Mouse (Mus musculus) hindbrain, embryonic 16.5 days (tissue): ENCODE measurements around the gene Lrrc8d. TPM values are rescaled to one million over a fixed set of nuclear protein-coding genes. Genes with fewer than 3 reads are reported as not detected.

Experiments
- ATAC-seq: fragments of 200-750 bp; cut with Nextera tagmentation; 2 replicates; pipeline ENCODE4 v1.8.0; 2017; ENCODE audit warnings: moderate TSS enrichment, moderate library complexity
- H3K27ac ChIP-seq: fragments of 300-500 bp; sonication (generic); 2 replicates; pipeline ENCODE4 v1.5.1; 2014; ENCODE audit warnings: low read depth, mild to moderate bottlenecking, control low read depth, low read length, moderate library complexity
- H3K27me3 ChIP-seq: fragments of 300-500 bp; sonication (generic); replicated peaks from 2 replicates; pipeline ENCODE4 v1.6.1; 2014; ENCODE audit warnings: low read length; ENCODE audit not compliant: control insufficient read depth, insufficient read depth
- H3K36me3 ChIP-seq: fragments of 300-500 bp; sonication (generic); 2 replicates; pipeline ENCODE4 v1.6.1; 2014; ENCODE audit warnings: mild to moderate bottlenecking, low read length, moderate library complexity, mixed read lengths; ENCODE audit not compliant: control insufficient read depth, insufficient read depth
- H3K4me1 ChIP-seq: fragments of 300-500 bp; sonication (generic); 2 replicates; pipeline ENCODE4 v1.6.1; 2014; ENCODE audit warnings: low read depth, low read length; ENCODE audit not compliant: control insufficient read depth, insufficient read depth
- H3K4me2 ChIP-seq: fragments of 300-500 bp; sonication (generic); 2 replicates; pipeline ENCODE4 v1.6.1; 2014; ENCODE audit warnings: mild to moderate bottlenecking, low read length, control low read depth, moderate library complexity
- H3K4me3 ChIP-seq: fragments of 300-500 bp; sonication (generic); 2 replicates; pipeline ENCODE4 v1.5.1; 2014; ENCODE audit warnings: mild to moderate bottlenecking, low read length, control low read depth, moderate library complexity
- H3K9ac ChIP-seq: fragments of 300-500 bp; sonication (generic); 2 replicates; pipeline ENCODE4 v1.6.1; 2014; ENCODE audit warnings: low read depth, mild to moderate bottlenecking, control low read depth, low read length, moderate library complexity
- H3K9me3 ChIP-seq: fragments of 300-500 bp; sonication (generic); 2 replicates; pipeline ENCODE4 v1.6.1; 2014; ENCODE audit warnings: mild to moderate bottlenecking, low read length, moderate library complexity; ENCODE audit not compliant: control insufficient read depth
- WGBS: fragments of 180-500 bp; shearing (Covaris S2); extraction: QIAGEN DNeasy Blood & Tissue Kit; methylation state at CpG from one replicate; pipeline ENCODE4 v1.1.7; 2014; 5-methylcytosine and 5-hydroxymethylcytosine counted together
- polyA plus RNA-seq: library from polyadenylated mRNA; unstranded; fragments of >200 nt; fragmentation: Nextera tagmentation; extraction: Ambion mirVana; gene quantifications from 2 replicates; pipeline ENCODE4 v1.2.1, GENCODE M21; 2015

Gene Lrrc8d
- 19.1 and 33.1 TPM in 2 replicates for polyA plus RNA-seq

DNA sequence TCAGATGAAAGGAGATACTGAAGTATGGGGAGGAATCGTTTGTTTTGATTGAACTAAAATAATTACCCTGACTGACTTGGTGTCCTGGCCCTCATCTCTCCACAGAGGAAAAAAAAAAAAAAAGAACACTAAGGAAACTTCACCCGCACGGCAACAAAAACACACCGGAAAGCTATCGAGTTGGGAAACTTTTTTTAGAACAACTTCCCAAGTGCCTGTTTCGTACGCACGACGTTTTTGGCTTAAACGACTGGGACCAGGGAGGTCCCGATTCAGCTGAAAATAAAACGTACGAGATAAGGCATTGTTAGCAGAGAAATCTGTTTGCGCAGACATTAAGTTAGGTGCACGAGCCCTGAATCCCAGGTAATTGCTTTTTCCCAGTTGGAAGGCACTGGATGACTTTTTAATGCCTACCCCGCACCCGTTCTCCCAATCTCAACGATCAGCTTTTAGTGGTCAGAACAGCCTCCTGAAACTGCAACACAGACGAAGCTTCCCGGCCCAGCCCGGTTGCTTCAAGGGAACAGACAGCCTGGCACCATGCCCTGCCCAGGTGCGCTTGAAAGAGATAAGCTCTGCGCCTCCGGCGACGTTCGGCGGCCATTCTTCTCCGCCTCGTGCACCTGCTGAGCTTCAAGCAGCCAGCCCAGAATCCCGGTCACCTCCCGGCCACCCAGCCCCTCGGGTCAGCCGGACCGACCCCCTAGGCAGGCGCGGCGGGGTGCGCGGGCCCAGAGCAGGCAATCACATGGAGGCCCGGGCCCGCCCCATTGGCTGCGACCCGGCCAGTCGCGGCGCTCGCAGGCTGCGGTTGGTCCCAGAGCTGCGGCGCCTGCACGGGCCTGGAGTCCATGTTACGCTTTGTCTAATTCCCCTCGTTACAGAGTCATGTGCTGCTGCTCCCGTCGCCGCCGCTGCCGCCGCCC, at the start of gene Lrrc8d:
Lrrc8d (plus strand) TSS at position 829 of the 929 bp plus-strand sequence.
- Histone ChIP-seq H3K27me3 (no peaks in the 10 kb centered on the region), H3K9me3 (no peaks in the 10 kb centered on the region), H3K9ac (peak within 1 kb of the TSS; percentile 96), H3K27ac (peak within 1 kb of the TSS; percentile 93), H3K4me3 (peak within 1 kb of the TSS; percentile 70), H3K4me2 (peak within 1 kb of the TSS; percentile 84), H3K36me3 (no peaks in the 10 kb centered on the region), H3K4me1 (peaks cover 31% of the 10 kb centered on the region)
- WGBS: 1% methylated on average over 59 of the region's 60 CpGs
- peak; percentile 96 for ATAC-seq

DNA sequence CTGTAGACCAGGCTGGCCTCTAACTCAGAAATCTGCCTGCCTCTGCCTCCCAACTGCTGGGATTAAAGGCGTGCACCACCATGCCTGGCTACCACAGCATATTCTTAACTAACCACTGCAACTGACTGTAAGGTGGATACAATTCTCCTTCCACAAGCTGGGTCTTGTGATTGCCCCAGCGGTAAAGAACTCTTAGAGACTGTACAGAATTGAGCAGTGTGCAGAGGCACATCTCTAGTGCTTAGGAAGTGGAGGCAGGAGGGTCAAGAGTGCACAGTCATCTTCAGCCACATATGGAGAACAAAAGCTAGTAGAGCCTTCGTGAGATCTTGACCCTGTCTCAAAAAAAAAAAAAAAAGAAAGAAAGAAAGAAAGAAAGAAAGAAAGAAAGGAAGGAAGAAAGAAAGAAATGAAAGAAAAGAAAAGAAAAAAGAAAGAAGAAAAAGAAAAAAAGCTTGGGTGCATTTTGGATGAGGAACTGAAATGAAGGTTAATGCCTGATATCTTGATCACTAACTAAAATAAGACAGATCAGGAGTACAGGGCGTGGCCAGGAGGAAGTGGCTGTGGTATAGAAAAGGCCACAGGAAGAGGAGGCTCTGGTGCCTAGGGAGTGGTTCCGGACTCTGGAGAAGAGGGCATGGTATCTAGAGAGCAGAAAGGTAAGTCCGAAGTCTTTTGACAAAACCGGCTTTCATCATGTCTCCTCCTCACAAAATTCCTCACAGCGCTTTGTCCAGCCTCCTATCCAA, 48.9 kb upstream of the Lrrc8d start:
- H3K27me3 ChIP-seq: no peaks in the 10 kb centered on the region
- no peaks in the 10 kb centered on the region for H3K36me3 ChIP-seq
- H3K4me2 ChIP-seq: no peak overlapping the region
- no peak overlapping the region for H3K27ac ChIP-seq
- no peak for ATAC-seq
- H3K4me3 ChIP-seq: no peak overlapping the region
- WGBS: 89% methylated on average over 8 of the region's 8 CpGs
- no peak overlapping the region for H3K9ac ChIP-seq
- H3K4me1 ChIP-seq: no peaks in the 10 kb centered on the region; the same call in 1 of the 2 replicates
- no peaks in the 10 kb centered on the region for H3K9me3 ChIP-seq

DNA sequence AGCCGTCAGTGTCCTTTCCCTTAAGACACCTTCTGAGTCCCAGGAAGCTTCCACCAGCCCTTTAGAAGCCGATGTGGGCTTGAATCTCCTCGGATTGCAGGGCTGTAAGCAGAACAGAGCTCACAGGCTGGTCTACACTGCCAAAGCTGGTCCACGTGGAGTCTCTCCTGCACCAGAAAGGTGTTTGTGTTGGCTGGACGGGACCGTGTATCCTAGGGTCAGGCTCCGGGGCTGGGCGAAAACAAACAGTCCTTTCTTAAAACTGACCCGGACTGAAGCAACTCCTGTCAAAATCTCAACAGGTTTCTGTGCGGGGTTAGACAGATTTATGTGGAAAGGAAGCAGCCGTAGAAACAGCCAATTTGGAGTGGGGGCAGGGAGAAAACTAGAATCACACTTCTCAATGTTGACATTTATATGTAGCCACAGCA, 48.2 kb upstream of the Lrrc8d start:
- 75% methylated on average over 11 of the region's 11 CpGs for WGBS
- no peak for ATAC-seq
- H3K4me3 ChIP-seq: no peak overlapping the region
- H3K27me3 ChIP-seq: no peaks in the 10 kb centered on the region
- H3K9me3 ChIP-seq: no peaks in the 10 kb centered on the region
- no peak overlapping the region for H3K27ac ChIP-seq
- H3K4me1 ChIP-seq: no peaks in the 10 kb centered on the region; the same call in 1 of the 2 replicates
- H3K4me2 ChIP-seq: no peak overlapping the region
- no peak overlapping the region for H3K9ac ChIP-seq
- H3K36me3 ChIP-seq: no peaks in the 10 kb centered on the region

DNA sequence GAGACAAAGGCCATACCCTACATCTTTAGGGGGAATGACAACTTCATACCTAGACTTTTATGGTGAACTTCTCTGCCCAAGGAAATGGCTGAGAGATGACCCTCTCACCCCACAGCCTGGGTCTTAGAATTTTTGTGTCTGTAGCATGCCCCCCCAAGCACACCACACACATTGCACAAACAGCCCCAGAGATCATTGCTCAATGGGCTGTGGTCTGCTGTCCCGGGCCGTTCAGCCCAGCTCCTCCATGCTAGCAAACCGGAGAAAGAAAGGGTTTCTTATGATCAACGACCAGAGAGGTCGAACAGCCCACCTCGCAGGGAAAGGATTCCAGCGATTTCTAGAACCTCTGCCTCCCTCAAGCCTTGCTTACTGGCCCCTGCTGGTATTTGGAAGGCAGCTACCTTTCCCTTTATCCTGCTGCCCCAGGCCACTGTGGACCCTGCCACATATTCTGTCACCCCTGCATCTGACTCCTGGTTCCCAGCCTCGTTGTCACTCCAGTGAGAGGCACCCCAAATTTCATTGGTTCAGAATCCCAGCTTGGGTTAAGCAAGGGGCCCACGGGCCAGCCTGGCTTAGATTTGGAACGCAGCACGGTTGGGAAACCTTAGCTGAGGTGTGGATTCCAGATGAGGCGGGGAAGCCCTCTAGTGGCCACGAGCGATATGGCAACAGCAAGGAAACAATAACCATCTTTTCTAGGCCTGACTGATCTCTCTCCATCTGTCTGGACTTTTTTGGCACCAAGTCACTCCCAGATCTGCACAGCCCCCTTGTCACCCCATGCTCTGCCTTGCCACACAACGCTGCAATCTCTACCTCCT, 45.3 kb upstream of the Lrrc8d start:
- H3K4me3 ChIP-seq: no peak overlapping the region
- no peaks in the 10 kb centered on the region for H3K27me3 ChIP-seq
- H3K36me3 ChIP-seq: no peaks in the 10 kb centered on the region
- ATAC-seq: peak; percentile 86
- H3K9me3 ChIP-seq: no peaks in the 10 kb centered on the region
- WGBS: 26% methylated on average over 15 of the region's 15 CpGs
- H3K9ac ChIP-seq: peak overlapping the region; percentile 13; the same call in 1 of the 2 replicates
- peak overlapping the region; percentile 34 for H3K4me2 ChIP-seq
- H3K4me1 ChIP-seq: no peaks in the 10 kb centered on the region; the same call in 1 of the 2 replicates
- H3K27ac ChIP-seq: no peak overlapping the region

DNA sequence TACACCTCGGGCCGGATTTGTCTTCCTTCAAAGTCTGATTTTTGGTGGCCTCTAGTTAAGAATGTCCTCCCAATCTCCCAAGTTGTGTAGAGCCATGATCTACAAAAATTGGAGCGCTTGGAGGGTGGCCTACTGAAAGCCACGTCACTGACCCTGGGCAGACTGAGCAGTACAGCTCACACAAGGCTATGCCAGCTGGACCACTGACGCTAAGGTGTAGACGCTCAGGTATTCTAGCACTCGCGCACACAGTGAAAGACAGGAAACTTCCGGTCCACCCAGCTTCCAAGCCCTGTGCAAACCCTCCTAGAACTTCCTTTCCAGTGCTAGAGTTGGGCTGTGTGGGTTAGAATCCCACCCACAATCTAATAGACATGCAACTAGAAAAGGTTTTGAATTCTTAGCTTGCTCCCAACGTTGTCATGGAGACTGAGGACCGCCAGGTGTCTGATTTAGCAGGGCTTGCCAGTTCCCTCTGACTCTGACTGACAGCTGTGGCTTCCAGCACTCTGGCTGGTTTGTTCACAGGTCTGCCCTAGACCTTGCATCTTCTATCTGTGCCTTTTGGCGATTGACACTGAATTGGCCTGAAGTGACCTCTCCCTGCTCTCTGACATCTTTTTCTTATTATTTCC, 44.6 kb upstream of the Lrrc8d start:
- no peak overlapping the region for H3K4me3 ChIP-seq
- H3K4me2 ChIP-seq: no peak overlapping the region
- H3K4me1 ChIP-seq: no peaks in the 10 kb centered on the region; the same call in 1 of the 2 replicates
- 75% methylated on average over 12 of the region's 12 CpGs for WGBS
- no peaks in the 10 kb centered on the region for H3K27me3 ChIP-seq
- H3K36me3 ChIP-seq: no peaks in the 10 kb centered on the region
- H3K9ac ChIP-seq: no peak overlapping the region
- H3K27ac ChIP-seq: no peak overlapping the region
- ATAC-seq: peak; percentile 61
- no peaks in the 10 kb centered on the region for H3K9me3 ChIP-seq

DNA sequence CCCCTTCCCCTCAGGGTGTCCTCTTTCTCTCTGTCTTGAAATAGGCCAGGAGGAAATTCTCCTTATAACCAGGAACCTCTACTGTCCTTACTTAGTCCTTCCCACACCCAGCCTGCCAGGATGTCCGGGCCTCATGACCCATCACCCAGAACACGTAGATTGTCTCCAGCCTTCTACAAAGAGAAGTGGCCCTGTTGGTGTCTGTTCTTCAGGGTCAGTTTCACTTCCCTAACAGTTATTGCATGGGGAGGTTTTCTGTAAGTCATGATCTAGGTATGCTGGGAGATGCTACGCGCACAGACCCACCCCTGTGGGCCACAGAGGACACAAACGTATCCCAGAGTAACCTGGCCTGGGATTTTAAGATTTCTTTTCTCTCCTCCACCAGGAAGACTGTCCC, 37.9 kb upstream of the Lrrc8d start:
- no peak for ATAC-seq
- Histone ChIP-seq H3K9ac (no peak overlapping the region), H3K4me2 (no peak overlapping the region), H3K27me3 (no peaks in the 10 kb centered on the region), H3K4me3 (no peak overlapping the region), H3K9me3 (no peaks in the 10 kb centered on the region), H3K27ac (no peak overlapping the region), H3K36me3 (no peaks in the 10 kb centered on the region), H3K4me1 (no peaks in the 10 kb centered on the region)
- 93% methylated on average over 5 of the region's 5 CpGs for WGBS

DNA sequence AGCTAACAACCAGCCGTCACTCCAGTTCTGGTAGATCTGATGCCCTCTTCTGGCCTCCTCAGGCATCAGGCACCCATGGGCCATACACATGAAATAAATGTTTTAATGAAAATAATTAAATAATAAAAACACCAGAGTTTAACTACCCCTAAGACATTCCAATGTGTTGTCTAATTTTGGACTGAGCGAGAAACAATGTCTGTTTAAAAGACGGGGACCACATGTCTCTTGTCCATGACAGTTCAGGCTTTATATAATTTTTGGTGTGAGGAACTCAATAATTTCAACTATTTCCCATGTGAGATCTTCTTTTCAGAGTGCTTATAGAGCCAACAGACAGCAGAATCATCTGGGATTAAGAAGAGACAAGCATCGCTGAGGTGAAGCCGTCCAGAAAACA, 32.8 kb upstream of the Lrrc8d start:
- Histone ChIP-seq H3K9ac (no peak overlapping the region), H3K27me3 (no peaks in the 10 kb centered on the region), H3K9me3 (no peaks in the 10 kb centered on the region), H3K4me1 (no peaks in the 10 kb centered on the region), H3K4me3 (no peak overlapping the region), H3K4me2 (no peak overlapping the region), H3K27ac (no peak overlapping the region), H3K36me3 (no peaks in the 10 kb centered on the region)
- WGBS: 95% methylated on average over 5 of the region's 5 CpGs
- no peak for ATAC-seq

DNA sequence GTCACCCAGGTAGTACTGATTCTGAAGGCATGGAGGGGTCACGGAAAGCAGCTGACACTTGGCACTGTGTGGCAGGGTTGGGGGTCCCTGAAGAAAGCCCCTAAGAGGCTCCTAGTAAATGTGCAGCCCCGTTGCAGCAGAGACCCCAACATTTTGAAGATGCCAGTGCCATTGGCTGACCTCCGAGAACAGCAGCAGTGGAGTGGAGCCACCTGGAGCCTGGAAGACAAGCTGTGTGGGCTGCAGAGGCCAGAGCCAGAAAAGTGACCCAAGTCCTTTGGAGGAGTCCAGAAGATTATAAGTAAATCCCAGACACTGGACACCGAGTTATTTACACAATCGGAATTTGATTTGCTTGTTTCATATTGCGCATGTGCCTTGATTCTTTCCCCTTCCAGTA, 32.4 kb upstream of the Lrrc8d start:
- H3K9ac ChIP-seq: no peak overlapping the region
- no peaks in the 10 kb centered on the region for H3K27me3 ChIP-seq
- no peak overlapping the region for H3K4me3 ChIP-seq
- ATAC-seq: no peak
- WGBS: 97% methylated on average over 6 of the region's 6 CpGs
- H3K9me3 ChIP-seq: no peaks in the 10 kb centered on the region
- H3K4me2 ChIP-seq: no peak overlapping the region
- H3K4me1 ChIP-seq: no peaks in the 10 kb centered on the region
- no peaks in the 10 kb centered on the region for H3K36me3 ChIP-seq
- no peak overlapping the region for H3K27ac ChIP-seq
